Mouse (Mus musculus) adrenal gland, adult 8-10 months (tissue): ENCODE measurements around the gene H2-Q6. TPM values are rescaled to one million over a fixed set of nuclear protein-coding genes. Genes with fewer than 3 reads are reported as not detected.
"Not testable (repeated sequence)": the region's sequence is repeated elsewhere in the genome, so short reads cannot be mapped to it uniquely, and the experiment has no call there.

Source experiments
- DNase-seq: peaks from one replicate; pipeline ENCODE4 v3.0.0; 2022
- total RNA-seq, 4 experiments: library from RNA; stranded (reverse); gene quantifications; 2 replicates each; pipeline ENCODE4 v1.2.4; 2022

H2-Q6 gene
- 10 to 100 TPM in 2 of 4 experiments, 1 to 10 TPM in 2; 7.6 to 16.7 (median 11.1) TPM for total RNA-seq

DNA sequence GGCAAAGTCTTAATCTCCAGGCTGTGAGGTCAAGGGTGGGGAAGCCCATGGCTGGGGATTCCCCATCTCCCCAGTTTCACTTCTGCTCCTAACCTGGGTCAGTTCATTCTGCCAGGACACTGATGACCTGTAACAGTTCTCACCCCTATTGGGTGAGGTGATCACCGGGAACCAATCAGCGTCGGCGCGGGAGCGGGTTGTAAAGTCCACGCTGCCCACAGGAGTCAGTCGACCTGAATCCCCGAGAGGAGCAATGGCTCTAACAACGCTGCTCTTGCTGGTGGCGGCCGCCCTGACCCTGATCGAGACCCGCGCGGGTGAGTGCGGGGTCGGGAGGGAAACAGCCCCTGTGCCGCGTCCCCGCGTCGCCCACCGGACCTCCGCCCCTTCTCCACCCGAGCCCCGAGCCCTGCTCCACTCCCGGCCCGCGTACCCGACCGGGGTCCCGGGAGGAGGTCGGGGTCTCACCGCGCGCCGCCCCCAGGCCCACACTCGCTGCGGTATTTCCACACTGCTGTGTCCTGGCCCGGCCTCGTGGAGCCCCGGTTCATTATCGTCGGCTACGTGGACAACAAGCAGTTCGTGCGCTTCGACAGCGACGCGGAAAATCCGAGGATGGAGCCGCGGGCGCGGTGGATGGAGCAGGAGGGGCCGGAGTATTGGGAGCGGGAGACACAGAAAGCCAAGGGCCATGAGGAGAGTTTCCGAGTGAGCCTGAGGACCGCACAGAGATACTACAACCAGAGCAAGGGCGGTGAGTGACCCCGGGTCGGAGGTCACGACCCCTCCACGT, at the start of gene H2-Q6:
Gene H2-Q6, plus strand, starts transcription at position 227 of the 793 bp plus-strand sequence.
- peak; percentile 72 for DNase-seq

DNA sequence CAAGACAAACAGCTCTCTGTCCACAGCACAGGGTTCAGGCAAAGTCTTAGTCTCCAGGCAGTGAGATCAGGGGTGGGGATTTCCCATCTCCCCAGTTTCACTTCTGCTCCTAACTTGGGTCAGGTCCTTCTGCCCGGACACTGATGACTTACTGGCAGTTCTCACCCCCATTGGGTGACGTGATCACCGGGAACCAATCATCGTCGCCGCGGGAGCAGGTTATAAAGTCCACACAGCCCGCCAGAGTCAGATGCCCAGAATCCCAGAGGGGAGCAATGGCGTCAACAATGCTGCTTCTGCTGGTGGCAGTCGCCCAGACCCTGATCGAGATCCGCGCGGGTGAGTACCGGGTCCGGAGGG, 45.3 kb upstream of the H2-Q6 start, which contains the start of gene H2-Q4:
Gene H2-Q4, plus strand, starts transcription at position 249 of the 360 bp plus-strand sequence.
- peak; percentile 94 for DNase-seq

DNA sequence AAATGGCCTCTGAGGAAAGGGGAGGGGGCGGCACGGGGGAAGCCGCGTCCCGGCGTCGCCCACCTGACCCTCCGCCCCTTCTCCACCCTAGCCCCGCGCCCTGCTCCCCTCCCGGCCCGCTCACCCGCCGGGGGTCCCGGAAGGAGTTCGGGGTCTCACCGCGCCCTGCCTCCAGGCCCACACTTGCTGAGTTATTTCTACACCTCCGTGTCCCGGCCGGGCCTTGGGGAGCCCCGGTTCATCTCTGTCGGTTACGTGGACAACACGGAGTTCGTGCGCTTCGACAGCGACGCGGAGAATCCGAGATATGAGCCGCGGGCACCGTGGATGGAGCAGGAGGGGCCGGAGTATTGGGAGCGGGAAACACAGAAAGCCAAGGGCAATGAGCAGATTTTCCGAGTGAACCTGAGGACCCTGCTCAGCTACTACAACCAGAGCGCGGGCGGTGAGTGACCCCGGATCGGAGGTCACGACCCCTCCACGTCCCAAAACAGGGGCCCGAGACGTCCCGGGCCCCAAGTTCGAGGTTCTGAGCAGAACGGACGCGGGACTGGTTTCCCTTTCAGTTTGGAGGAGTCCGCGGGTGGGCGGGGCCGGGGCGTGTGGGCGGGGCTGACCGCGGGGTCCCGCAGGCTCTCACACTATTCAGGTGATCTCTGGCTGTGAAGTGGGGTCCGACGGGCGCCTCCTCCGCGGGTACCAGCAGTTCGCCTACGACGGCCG, 44.8 kb upstream of the H2-Q6 start:
- DNase-seq, result peak; percentile 31

DNA sequence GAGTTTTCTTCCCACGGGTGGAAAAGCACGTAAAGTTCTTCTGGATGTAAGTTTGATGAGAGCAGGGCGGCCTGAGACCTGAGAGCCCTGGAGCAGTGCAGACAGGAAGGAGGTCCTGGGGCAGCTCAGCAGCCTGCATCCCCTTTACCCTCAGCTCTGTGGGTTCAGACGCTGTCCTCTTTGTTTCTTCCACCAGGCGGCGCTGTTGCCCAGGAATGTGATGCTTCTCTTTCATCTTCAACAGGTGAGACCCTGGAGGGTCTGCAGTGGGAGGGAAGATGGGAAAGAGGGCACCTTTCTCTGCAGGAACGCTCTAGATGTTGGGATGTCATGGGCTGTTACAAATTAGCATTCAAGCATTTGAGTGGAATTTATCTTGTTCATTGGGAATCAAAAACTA, 34.9 kb upstream of the H2-Q6 start:
- not testable (repeated sequence) for DNase-seq

DNA sequence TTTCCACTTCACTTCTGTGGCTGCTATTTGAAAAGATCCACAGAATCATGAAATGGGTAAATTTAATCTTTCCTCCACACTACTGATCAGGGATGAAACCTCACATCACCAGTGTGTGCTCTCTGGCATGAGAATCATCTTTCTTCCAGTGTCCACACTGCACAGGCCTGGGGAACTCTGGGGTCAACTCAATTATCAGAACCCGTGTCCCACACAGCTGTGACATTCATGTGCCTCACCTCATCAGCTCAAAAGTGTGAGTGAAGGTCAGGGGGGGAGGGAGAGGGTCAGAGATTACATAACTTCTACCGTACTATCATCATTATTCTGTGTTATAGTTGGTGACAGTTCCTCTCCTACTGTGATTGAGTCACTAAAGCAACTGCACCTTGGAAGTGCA, 32.0 kb upstream of the H2-Q6 start:
- not testable (repeated sequence) for DNase-seq

DNA sequence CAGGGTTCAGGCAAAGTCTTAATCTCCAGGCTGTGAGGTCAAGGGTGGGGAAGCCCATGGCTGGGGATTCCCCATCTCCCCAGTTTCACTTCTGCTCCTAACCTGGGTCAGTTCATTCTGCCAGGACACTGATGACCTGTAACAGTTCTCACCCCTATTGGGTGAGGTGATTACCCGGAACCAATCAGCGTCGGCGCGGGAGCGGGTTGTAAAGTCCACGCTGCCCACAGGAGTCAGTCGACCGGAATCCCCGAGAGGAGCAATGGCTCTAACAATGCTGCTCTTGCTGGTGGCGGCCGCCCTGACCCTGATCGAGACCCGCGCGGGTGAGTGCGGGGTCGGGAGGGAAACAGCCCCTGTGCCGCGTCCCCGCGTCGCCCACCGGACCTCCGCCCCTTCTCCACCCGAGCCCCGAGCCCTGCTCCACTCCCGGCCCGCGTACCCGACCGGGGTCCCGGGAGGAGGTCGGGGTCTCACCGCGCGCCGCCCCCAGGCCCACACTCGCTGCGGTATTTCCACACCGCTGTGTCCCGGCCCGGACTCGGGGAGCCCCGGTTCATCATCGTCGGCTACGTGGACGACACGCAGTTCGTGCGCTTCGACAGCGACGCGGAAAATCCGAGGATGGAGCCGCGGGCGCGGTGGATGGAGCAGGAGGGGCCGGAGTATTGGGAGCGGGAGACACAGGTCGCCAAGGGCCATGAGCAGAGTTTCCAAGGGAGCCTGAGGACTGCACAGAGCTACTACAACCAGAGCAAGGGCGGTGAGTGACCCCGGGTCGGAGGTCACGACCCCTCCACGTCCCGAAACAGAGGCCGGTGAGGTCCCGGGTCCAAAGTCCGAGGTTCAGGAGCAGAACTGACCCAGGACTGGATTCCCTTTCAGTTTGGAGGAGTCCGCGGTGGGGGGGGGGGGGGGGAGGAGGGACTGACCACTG, 30.5 kb upstream of the H2-Q6 start:
- DNase-seq, result not testable (repeated sequence)

DNA sequence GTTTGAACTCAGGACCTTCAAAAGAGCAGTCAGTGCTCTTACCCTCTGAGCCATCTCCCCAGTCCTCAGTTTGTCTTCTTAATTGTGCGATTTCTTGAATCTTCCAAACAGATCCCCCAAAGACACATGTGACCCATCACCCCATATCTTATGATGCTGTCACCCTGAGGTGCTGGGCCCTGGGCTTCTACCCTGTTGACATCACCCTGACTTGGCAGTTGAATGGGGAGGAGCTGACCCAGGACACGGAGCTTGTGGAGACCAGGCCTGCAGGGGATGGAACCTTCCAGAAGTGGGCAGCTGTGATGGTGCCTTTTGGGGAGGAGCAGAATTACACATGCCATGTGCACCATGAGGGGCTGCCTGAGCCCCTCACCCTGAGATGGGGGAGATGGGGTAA, 27.7 kb upstream of the H2-Q6 start:
- not testable (repeated sequence) for DNase-seq

DNA sequence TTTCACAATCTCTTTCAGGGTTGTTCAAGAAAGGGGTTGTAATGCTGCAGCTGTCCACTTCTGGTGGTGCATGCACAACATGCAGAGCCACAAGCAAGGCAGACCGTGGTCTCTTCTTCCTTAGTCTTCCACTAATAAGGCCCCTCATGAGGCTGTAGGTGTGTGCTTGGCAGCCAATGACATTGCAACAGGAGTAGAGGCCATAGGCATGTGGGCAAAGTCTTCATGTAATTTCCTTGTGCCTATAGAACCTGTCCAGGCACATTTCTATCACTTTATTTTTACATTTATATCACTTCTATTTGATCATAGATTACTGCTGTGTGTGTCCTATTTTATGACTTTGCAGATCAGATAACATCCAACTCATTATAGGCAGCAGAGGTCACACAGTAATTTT, 11.6 kb upstream of the H2-Q6 start:
- DNase-seq, result not testable (repeated sequence)

DNA sequence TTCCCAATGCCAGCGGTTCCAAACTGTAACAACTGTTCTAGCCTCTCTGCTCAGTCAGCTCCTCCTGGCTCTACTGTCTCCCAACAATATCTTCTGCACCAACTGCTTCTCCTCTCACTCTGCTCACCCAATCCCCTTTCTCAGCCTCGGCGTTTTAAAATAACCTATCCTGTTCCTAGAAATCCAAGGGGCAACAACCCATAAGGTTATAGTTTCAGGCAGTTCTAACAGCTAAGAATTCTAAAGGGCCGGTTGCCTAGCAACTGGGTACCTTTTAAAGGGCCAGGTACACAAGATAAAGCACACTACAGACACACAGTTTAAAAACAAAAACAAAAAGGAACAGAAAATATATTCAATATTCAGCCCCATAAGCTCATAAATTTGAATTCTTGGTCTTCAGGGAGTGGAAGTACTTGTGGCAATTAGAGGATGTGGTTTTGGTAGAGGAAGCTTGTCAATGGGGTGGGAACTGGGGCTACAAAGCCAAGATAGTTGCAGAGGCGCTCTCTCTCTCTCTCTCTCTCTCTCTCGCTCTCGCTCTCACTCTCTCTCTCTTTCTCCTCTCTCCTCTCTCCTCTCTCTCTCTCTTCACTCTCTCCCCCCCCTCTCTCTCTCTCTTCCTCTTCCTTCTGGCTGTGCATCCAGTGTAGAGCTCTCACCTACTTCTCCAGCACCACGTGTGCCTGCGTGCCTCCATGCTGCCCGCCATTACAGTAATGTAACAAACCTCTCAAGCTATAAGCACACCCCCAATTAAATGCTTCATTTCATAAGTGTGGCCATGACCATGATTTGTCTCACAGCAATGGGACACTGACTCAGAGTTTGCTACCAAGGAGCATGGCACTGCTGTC, 9.1 kb upstream of the H2-Q6 start:
- DNase-seq, result not testable (repeated sequence)

DNA sequence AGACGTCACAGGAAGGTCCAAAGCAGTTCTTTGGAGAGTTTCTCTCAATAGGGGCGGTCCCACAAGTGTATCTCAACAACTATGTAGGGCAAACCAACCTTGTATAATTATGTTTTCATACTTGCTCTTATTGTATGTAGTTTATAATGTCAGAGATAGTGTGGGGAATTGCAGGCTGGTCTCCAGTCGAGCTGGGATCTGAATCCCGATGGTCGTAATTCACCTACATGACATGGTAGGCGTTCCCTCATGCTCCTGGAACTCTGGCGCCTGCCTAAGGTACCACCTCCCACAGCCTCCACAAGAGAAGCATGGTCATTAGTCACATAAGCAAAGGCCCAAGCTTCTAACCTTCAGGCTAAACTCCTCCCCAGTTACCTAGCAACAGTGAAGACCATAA, 5.9 kb upstream of the H2-Q6 start:
- DNase-seq, result no peak

DNA sequence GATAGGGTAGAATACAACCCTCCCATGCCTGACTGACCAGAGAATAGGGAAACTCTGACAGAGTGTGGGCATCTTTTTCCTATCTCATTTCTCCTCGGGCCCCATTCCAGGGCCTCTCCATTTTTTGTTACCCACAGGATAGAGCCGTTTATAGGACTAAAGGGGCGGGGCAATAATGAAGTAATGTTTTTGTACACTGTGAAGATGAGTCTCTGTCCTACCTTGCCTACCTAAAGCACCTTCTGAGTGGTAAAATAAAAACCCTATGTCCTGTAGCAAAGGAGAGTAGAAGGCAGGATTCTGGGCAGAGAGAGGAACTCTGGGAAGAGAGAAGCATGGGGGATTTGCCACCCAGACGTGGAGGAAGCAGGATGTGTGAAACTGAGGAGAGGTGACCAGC, 5.1 kb upstream of the H2-Q6 start:
- not testable (repeated sequence) for DNase-seq

DNA sequence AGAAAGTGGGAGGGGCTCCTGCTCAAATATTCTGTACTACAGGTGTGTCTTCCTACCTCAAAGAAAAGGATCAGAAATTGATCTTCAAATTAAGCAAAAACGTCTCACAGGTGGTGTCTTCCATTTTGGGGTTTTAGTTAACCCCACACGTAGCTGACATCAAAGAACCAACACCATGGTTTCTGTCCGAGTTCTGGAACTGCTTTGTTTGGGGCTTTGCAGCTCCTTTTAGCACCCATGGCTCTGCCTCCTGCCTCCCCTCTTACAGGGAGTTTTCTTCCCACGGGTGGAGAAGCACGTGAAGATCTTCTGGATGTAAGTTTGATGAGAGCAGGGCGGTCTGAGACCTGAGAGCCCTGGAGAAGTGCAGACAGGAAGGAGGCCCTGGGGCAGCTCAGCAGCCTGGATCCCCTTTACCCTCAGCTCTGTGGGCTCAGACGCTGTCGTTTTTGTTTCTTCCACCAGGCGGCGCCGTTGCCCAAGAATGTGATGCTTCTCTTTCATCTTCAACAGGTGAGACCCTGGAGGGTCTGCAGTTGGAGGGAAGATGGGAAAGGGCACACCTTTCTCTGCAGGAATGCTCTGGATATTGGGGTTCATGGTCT, 4.3 kb upstream of the H2-Q6 start:
- not testable (repeated sequence) for DNase-seq

DNA sequence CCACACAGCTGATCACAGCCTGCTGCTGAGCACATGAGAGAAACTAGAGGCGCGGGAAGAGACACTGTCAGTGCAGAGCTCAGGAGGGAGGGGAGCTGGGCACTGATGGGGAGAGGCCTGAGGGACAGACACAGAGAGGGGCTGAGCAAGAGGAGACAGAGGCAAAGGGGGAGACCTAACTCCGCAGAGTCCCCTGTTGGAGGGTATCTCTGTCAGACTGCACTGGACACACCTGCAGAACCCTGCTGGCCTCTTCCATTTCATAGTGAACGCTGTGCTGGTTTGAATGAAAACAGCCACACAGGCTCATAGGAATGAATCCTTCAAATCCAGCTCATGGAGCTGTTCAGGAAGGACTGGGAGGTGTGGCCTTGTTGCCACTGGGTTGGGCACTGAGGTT, 3.3 kb upstream of the H2-Q6 start:
- not testable (repeated sequence) for DNase-seq

DNA sequence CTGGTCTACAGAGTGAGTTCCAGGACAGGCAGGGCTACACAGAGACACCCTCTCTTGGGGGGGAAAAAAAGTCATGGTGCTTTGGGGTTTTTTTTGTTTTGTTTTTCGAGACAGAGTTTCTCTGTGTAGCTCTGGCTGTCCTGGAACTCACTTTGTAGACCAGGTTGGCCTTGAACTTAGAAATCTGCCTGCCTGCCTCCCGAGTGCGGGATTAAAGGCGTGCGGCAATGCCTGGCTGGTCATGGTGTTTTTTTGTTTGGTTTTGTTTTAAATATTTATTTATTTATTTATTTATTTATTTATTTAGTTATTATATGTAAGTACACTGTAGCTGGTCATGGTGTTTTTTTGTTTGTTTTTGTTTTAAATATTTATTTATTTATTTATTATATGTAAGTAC, 2.3 kb upstream of the H2-Q6 start:
- DNase-seq, result not testable (repeated sequence)

DNA sequence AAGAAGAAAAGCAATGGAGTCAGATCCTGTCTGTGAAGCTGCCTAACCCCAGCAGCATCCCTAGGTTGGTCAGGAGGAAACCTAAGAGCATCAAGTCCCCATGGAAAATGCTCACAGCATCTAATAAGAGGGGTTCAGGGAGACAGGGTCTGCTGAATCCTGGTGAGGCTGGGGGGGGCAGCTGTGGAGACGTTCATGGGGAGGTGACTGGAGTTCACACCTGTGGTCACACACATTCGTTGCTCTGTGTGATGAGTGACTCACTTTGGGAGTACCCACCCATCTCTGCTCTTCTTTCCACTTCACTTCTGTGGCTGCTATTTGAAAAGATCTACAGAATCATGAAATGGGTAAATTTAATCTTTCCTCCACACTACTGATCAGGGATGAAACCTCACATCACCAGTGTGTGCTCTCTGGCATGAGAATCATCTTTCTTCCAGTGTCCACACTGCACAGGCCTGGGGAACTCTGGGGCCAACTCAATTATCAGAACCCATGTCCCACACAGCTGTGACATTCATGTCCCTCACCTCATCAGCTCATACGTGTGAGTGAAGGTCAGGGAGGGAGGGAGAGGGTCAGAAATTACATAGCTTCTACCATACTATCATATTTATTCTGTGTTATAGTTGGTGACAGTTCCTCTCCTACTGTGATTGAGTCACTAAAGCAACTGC, 1.4 kb upstream of the H2-Q6 start:
- not testable (repeated sequence) for DNase-seq

DNA sequence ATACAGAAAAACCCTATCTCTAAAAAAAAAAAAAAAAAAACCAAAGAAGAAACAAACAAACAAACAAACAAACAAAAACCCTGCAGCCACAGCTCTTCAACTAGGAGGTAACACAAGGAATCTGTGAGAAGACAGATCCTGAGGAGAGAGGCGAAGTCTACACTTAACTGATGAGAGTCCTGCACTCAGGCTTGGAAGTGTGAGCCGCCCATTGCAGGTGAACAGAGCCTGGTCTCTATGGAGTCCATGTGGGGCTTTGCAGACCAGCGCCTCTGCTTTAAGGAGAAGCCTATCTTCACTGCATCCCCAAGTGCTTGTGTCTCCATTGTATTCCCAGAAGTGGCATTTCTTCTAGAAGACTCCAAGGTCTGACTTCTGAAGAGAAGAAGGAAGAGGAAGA, 544 bp upstream of the H2-Q6 start:
- DNase-seq, result not testable (repeated sequence)

DNA sequence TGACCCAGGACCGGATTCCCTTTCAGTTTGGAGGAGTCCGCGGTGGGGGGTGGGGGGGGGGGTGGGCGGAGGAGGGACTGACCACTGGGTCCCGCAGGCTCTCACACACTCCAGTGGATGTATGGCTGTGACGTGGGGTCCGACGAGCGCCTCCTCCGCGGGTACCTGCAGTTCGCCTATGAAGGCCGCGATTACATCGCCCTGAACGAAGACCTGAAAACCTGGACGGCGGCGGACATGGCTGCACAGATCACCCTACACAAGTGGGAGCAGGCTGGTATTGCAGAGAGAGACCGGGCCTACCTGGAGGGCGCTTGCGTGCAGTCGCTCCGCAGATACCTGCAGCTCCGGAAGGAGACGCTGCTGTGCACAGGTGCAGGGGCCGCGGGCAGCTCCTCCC, 824 bp downstream of the H2-Q6 start:
- not testable (repeated sequence) for DNase-seq

DNA sequence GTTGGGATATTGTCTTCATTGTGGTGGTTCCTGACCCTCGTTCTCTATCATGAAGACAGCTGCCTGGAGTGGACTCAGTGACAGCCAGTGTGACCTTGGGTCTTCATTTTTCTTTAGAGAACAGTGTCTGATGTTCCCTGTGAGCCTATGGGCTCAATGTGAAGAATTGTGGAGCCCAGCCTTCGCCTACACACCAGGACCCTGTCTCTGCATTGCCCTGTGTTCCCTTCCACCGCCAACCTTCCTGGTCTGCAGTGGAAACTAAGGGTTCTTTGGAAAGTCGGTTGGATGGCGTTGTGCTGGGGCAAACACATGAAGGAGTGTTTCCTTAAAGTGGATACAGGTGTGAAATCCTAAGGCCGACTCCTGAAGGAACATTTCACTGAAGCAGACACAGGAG, 4.2 kb downstream of the H2-Q6 start:
- DNase-seq, result not testable (repeated sequence)

DNA sequence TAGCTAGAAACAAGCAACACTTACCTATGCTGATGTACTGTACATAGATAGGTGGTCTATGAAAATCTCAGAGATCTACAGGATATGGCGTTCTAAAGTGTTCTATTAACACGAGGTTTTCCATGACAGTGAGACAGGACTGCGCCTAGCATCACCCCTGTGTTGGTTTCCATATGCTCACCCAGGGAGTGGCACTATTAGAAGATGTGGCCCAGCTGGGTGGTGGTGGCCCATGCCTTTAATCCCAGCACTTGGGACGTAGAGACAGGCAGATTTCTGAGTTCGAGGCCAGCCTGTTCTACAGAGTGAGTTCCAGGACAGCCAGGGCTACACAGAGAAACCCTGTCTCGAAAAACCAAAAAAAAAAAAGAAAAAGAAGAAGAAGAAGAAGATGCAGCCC, 6.0 kb downstream of the H2-Q6 start:
- DNase-seq, result not testable (repeated sequence)

DNA sequence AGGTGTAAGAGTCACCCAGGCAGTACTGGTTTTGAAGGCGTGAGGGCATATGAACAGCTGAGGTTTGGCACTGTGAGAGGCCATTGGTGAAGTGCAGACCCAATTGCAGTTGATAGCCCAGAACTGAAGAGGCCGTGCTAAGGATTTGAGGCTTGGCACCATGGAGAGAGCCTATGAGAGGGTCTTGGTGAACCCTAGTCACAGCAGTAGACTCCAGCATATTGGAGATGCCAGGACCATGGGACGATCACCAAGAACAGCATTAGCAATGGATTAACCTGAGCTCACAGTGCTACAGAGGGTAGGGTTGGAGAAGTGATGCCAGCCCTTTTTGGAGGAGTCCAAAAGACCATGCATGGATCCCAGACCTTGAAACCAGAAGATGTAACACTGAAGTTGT, 7.5 kb downstream of the H2-Q6 start:
- DNase-seq, result not testable (repeated sequence)

DNA sequence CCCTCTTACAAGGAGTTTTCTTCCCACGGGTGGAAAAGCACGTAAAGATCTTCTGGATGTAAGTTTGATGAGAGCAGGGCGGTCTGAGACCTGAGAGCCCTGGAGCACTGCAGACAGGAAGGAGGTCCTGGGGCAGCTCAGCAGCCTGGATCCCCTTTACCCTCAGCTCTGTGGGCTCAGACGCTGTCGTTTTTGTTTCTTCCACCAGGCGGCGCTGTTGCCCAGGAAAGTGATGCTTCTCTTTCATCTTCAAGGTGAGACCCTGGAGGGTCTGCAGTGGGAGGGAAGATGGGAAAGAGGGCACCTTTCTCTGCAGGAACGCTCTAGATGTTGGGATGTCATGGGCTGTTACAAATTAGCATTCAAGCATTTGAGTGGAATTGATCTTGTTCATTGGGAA, 10.2 kb downstream of the H2-Q6 start:
- not testable (repeated sequence) for DNase-seq
